In the genomic region with DNA sequence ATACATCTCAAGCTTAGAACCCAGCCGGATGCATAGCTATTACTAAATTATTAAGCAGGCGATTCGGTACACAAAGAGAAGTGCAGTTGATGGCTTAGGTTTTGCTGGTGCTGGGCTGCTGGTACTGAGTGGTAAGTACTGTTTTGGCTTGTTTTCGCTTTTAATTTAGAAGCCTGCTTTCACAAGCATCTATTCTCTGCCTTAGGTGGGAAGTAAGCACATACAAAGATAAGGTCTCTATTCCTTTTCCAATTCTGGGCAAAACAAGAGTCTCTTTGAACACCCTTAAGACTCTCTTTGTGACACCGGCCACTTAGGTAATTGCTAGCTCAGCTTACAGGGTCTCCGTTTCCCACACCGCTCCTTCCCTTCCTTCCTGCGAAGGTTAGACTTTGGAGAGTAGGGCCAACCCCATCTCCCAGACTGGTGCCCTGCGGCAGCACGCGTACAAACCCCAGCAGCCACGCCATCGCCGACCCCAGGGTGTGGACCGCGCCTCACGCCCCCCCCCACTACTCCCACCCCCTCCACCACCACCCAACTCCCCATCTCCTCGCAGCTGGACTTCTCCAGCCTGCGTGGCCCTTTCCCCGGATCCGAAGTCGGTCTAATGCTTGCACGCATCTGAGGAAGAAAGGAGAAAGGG, we compare ENCODE assay signal across 8 mouse cellular contexts. TPM values are rescaled to one million over a fixed set of nuclear protein-coding genes. Genes with fewer than 3 reads are reported as not detected.
DNase-seq lines count a peak whose midpoint lies in the region; ATAC-seq and TF ChIP-seq lines count a peak whose summit lies in the region.

No protein-coding gene starts in this region.

- whole genome bisulfite sequencing in lung, embryonic 15.5 days, result 2% methylated on average over 23 of the region's 23 CpGs
- 4% methylated on average over 23 of the region's 23 CpGs for WGBS in embryonic facial prominence, embryonic 11.5 days
- WGBS in intestine, postnatal 0 days, result 4% methylated on average over 23 of the region's 23 CpGs
- 2% methylated on average over 23 of the region's 23 CpGs for WGBS in olfactory bulb, adult 2 months

- H3K4me2 ChIP-seq in lung, embryonic 15.5 days, result peak overlapping the region; percentile 86
- peak overlapping the region; percentile 88 for H3K4me2 ChIP-seq in embryonic facial prominence, embryonic 11.5 days (ENCODE audit: low read depth, low read length)
- H3K4me2 ChIP-seq in intestine, postnatal 0 days (replicated peaks; ENCODE audit: low read depth), result peak overlapping the region; percentile 93

- no peak for DNase-seq in lung, postnatal 10 days
- peak; percentile 53 for DNase-seq in embryonic facial prominence, embryonic 11.5 days (ENCODE audit: low spot score)
- DNase-seq in adrenal gland, postnatal 14 days, result no peak
- DNase-seq in thymus, postnatal 4 days, result no peak
- DNase-seq in layer of hippocampus, postnatal 14 days (ENCODE audit: low spot score in 2 of 2), result no peak

- H3K4me1 ChIP-seq in lung, embryonic 15.5 days, result peaks cover 28% of the 10 kb centered on the region
- no peaks in the 10 kb centered on the region for H3K4me1 ChIP-seq in embryonic facial prominence, embryonic 11.5 days (ENCODE audit: control insufficient read depth, insufficient read depth, low read length)
- H3K4me1 ChIP-seq in intestine, postnatal 0 days (replicated peaks; ENCODE audit: control insufficient read depth, insufficient read depth, low read length), result 0 out of 2 replicates have a peak, but pooled peaks cover 7% of the 10 kb centered on the region
- H3K4me1 ChIP-seq in olfactory bulb, adult 2 months (ENCODE audit: control insufficient read depth, insufficient read depth, low read length), result peaks cover 12% of the 10 kb centered on the region

- peak; percentile 52 for ATAC-seq in lung, embryonic 15.5 days (ENCODE audit: borderline replicate concordance, extremely low read depth, low FRiP score, low TSS enrichment)
- peak; percentile 34 for ATAC-seq in embryonic facial prominence, embryonic 11.5 days (replicated peaks; ENCODE audit: insufficient number of reproducible peaks, low FRiP score, low TSS enrichment, low read depth)
- ATAC-seq in intestine, postnatal 0 days, result peak; percentile 14; the same call in 1 of the 2 replicates

- no peaks in the 10 kb centered on the region for H3K27me3 ChIP-seq in lung, embryonic 15.5 days
- H3K27me3 ChIP-seq in embryonic facial prominence, embryonic 11.5 days (ENCODE audit: control insufficient read depth, insufficient read depth, low read length), result no peaks in the 10 kb centered on the region
- H3K27me3 ChIP-seq in intestine, postnatal 0 days (replicated peaks; ENCODE audit: control insufficient read depth, insufficient read depth, low read length), result no peaks in the 10 kb centered on the region

- H3K9ac ChIP-seq in lung, embryonic 15.5 days, result peak overlapping the region; percentile 70
- peak overlapping the region; percentile 77 for H3K9ac ChIP-seq in embryonic facial prominence, embryonic 11.5 days (replicated peaks; ENCODE audit: low read length)
- peak overlapping the region; percentile 59 for H3K9ac ChIP-seq in intestine, postnatal 0 days (ENCODE audit: low read depth, low read length)

- no peaks in the 10 kb centered on the region for H3K9me3 ChIP-seq in lung, embryonic 15.5 days
- no peaks in the 10 kb centered on the region for H3K9me3 ChIP-seq in embryonic facial prominence, embryonic 11.5 days (replicated peaks; ENCODE audit: control insufficient read depth, low read length)
- no peaks in the 10 kb centered on the region for H3K9me3 ChIP-seq in intestine, postnatal 0 days (ENCODE audit: control insufficient read depth)

- TF ChIP-seq POLR2A in olfactory bulb, adult 2 months (IDR thresholded peaks at IDR 0.05; ENCODE audit: insufficient read depth, low read depth, low read length), result no peak

- H3K27ac ChIP-seq in lung, embryonic 15.5 days, result peak overlapping the region; percentile 93
- peak overlapping the region; percentile 70 for H3K27ac ChIP-seq in embryonic facial prominence, embryonic 11.5 days (replicated peaks; ENCODE audit: low read depth, low read length)
- no peak overlapping the region; the same call in 1 of the 2 replicates for H3K27ac ChIP-seq in intestine, postnatal 0 days (ENCODE audit: low read depth, low read length)
- H3K27ac ChIP-seq in olfactory bulb, adult 2 months (ENCODE audit: insufficient read depth, low read depth, low read length), result no peak overlapping the region

- no peak for TF ChIP-seq CTCF in intestine, postnatal 0 days (IDR thresholded peaks at IDR 0.05; ENCODE audit: low read depth)
- TF ChIP-seq CTCF in olfactory bulb, adult 2 months (IDR thresholded peaks at IDR 0.05; ENCODE audit: insufficient read depth, low read depth, low read length), result no peak

- peak overlapping the region; percentile 76 for H3K4me3 ChIP-seq in lung, embryonic 15.5 days
- H3K4me3 ChIP-seq in embryonic facial prominence, embryonic 11.5 days (ENCODE audit: low read depth, low read length), result peak overlapping the region; percentile 66
- H3K4me3 ChIP-seq in intestine, postnatal 0 days (ENCODE audit: low read depth, low read length), result peak overlapping the region; percentile 71
- H3K4me3 ChIP-seq in olfactory bulb, adult 2 months (ENCODE audit: insufficient read depth, low read depth, low read length), result peak overlapping the region; percentile 60

- H3K36me3 ChIP-seq in lung, embryonic 15.5 days, result no peaks in the 10 kb centered on the region
- no peaks in the 10 kb centered on the region for H3K36me3 ChIP-seq in embryonic facial prominence, embryonic 11.5 days (replicated peaks; ENCODE audit: control insufficient read depth, insufficient read depth, low read depth, low read length)
- no peaks in the 10 kb centered on the region for H3K36me3 ChIP-seq in intestine, postnatal 0 days (ENCODE audit: control insufficient read depth, insufficient read depth)

RNA-seq across cellular contexts. Expression of a gene that starts 0.4 kb away (rescaled TPM):
- polyA plus RNA-seq in lung, embryonic 15.5 days (2015; fragmentation: Nextera tagmentation; extraction: Ambion mirVana), result 28.4 and 28.9 TPM in 2 replicates
- 21.1 and 23.4 TPM in 2 replicates for polyA plus RNA-seq in embryonic facial prominence, embryonic 11.5 days (2014; fragmentation: Nextera tagmentation; extraction: Ambion mirVana)
- 10.2 and 11.9 TPM in 2 replicates for polyA plus RNA-seq in intestine, postnatal 0 days (2015; fragmentation: Nextera tagmentation; extraction: Ambion mirVana)
- not detected in 2 replicates for polyA plus RNA-seq in olfactory bulb, adult 2 months (2012; ENCODE audit: insufficient read depth, insufficient read length, low replicate concordance, missing spikeins)
- 21.8 and 32.4 TPM in 2 replicates for total RNA-seq in adrenal gland, postnatal 14 days (2021)
- 10 to 100 TPM; 29.7 to 34.3 TPM for total RNA-seq in layer of hippocampus, postnatal 14 days (2021)

Comparison
In these comparisons a context has a peak if more than half of its experiments do, and no peak if none do; other contexts are left out.
1. H3K27ac ChIP-seq: peak in lung, embryonic 15.5 days (single experiment) and embryonic facial prominence, embryonic 11.5 days (single experiment); none in intestine, postnatal 0 days (single experiment) and olfactory bulb, adult 2 months (single experiment).
2. RNA of a gene that starts 0.4 kb away (polyA plus RNA-seq): 28.4 to 28.9 TPM in lung, embryonic 15.5 days, 21.1 to 23.4 TPM in embryonic facial prominence, embryonic 11.5 days and 10.2 to 11.9 TPM in intestine, postnatal 0 days; not detected in olfactory bulb, adult 2 months; every median in the first group is over 10 times any median in the second.
3. Peak in every context shown above with its lines, with median percentiles within 50 percentile points of each other: ATAC-seq, H3K4me2 ChIP-seq, H3K4me3 ChIP-seq and H3K9ac ChIP-seq.